Mouse (Mus musculus): ENCODE measurements around the gene Mtfr2.

DNA sequence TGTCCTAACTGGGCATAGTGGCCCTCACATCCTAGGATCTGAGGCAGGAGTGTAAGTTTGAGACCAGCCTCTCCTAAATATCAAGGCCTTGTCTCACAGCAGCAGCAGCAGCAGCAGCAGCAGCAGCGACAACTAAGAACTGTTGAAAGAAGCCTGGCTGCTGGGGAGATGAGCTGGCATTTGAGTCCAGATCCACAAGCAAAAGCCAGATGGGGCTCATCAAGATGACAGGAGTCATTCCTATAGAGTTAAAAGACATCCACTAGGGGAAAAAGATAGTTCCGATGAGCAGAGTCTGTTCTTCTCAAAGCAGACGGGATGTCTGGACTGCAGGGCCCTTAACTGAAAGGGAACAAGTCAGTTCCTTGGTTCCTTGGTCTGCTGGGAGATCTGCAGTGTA, 60.8 kb downstream of the Mtfr2 start:
- TF ChIP-seq CTCF (conservative IDR thresholded peaks at IDR 0.05; ENCODE audit: insufficient read depth, insufficient read length, low read depth, low read length) (no peak), POLR2A (IDR thresholded peaks at IDR 0.05; ENCODE audit: low read depth, low read length) (no peak)

All from kidney, adult 2 months (tissue).